Mouse (Mus musculus): Measurements from ENCODE around the gene Sik3. TPM values are rescaled to one million over a fixed set of nuclear protein-coding genes. Genes with fewer than 3 reads are reported as not detected.

Sik3 gene
- total RNA-seq, 2 experiments from 2014 or later: 16.5 to 59.8 TPM

GRCm38 (mm10) chr9:46014251-46014681 lies 1.6 kb downstream of the Sik3 start:
- ATAC-seq (replicated peaks; ENCODE audit: poor library complexity, severe bottlenecking): peak; percentile 75

GRCm38 (mm10) chr9:46015081-46015551 lies 2.5 kb downstream of the Sik3 start:
- no peak for ATAC-seq (replicated peaks; ENCODE audit: poor library complexity, severe bottlenecking)

GRCm38 (mm10) chr9:46015831-46016230 lies 3.2 kb downstream of the Sik3 start:
- no peak for ATAC-seq (replicated peaks; ENCODE audit: poor library complexity, severe bottlenecking)

- no peak for ATAC-seq (replicated peaks; ENCODE audit: poor library complexity, severe bottlenecking)
Observed at GRCm38 (mm10) chr9:46016417-46016816, 3.8 kb downstream of the Sik3 start.

GRCm38 (mm10) chr9:46018316-46018715 lies 5.7 kb downstream of the Sik3 start:
- no peak for ATAC-seq (replicated peaks; ENCODE audit: poor library complexity, severe bottlenecking)

GRCm38 (mm10) chr9:46019975-46020374 lies 7.4 kb downstream of the Sik3 start:
- ATAC-seq (replicated peaks; ENCODE audit: poor library complexity, severe bottlenecking): no peak

- ATAC-seq (replicated peaks; ENCODE audit: poor library complexity, severe bottlenecking): peak; percentile 41
Observed at GRCm38 (mm10) chr9:46023591-46023990, 11.0 kb downstream of the Sik3 start.

- ATAC-seq (replicated peaks; ENCODE audit: poor library complexity, severe bottlenecking): peak; percentile 48
Observed at GRCm38 (mm10) chr9:46026058-46026849, 13.6 kb downstream of the Sik3 start.

- peak; percentile 83 for ATAC-seq (replicated peaks; ENCODE audit: poor library complexity, severe bottlenecking)
Observed at GRCm38 (mm10) chr9:46027994-46028393, 15.4 kb downstream of the Sik3 start.

GRCm38 (mm10) chr9:46029534-46029933 lies 16.9 kb downstream of the Sik3 start:
- ATAC-seq (replicated peaks; ENCODE audit: poor library complexity, severe bottlenecking): no peak

GRCm38 (mm10) chr9:46030184-46030583 lies 17.6 kb downstream of the Sik3 start:
- ATAC-seq (replicated peaks; ENCODE audit: poor library complexity, severe bottlenecking): no peak

GRCm38 (mm10) chr9:46030968-46031367 lies 18.3 kb downstream of the Sik3 start:
- ATAC-seq (replicated peaks; ENCODE audit: poor library complexity, severe bottlenecking): no peak

GRCm38 (mm10) chr9:46032190-46032589 lies 19.6 kb downstream of the Sik3 start:
- ATAC-seq (replicated peaks; ENCODE audit: poor library complexity, severe bottlenecking): no peak

GRCm38 (mm10) chr9:46033058-46033457 lies 20.4 kb downstream of the Sik3 start:
- 0 out of 2 replicates have a peak, but pooled peaks have one; percentile 31 for ATAC-seq (replicated peaks; ENCODE audit: poor library complexity, severe bottlenecking)

- peak; percentile 62 for ATAC-seq (replicated peaks; ENCODE audit: poor library complexity, severe bottlenecking)
Observed at GRCm38 (mm10) chr9:46033862-46034261, 21.2 kb downstream of the Sik3 start.

GRCm38 (mm10) chr9:46035290-46035871 lies 22.8 kb downstream of the Sik3 start:
- no peak for ATAC-seq (replicated peaks; ENCODE audit: poor library complexity, severe bottlenecking)

GRCm38 (mm10) chr9:46036881-46037280 lies 24.3 kb downstream of the Sik3 start:
- ATAC-seq (replicated peaks; ENCODE audit: poor library complexity, severe bottlenecking): no peak

- ATAC-seq (replicated peaks; ENCODE audit: poor library complexity, severe bottlenecking): no peak
Observed at GRCm38 (mm10) chr9:46038786-46039185, 26.2 kb downstream of the Sik3 start.

GRCm38 (mm10) chr9:46041186-46041585 lies 28.6 kb downstream of the Sik3 start:
- peak; percentile 69 for ATAC-seq (replicated peaks; ENCODE audit: poor library complexity, severe bottlenecking)

GRCm38 (mm10) chr9:46042387-46042786 lies 29.8 kb downstream of the Sik3 start:
- ATAC-seq (replicated peaks; ENCODE audit: poor library complexity, severe bottlenecking): no peak

GRCm38 (mm10) chr9:46043626-46044025 lies 31.0 kb downstream of the Sik3 start:
- no peak for ATAC-seq (replicated peaks; ENCODE audit: poor library complexity, severe bottlenecking)
